Mouse (Mus musculus): ENCODE measurements around the gene Rasgrf1. TPM values are rescaled to one million over a fixed set of nuclear protein-coding genes. Genes with fewer than 3 reads are reported as not detected.

Gene Rasgrf1
- polyA plus RNA-seq, 1 experiment from 2014 or later, result 0.27 TPM

DNA sequence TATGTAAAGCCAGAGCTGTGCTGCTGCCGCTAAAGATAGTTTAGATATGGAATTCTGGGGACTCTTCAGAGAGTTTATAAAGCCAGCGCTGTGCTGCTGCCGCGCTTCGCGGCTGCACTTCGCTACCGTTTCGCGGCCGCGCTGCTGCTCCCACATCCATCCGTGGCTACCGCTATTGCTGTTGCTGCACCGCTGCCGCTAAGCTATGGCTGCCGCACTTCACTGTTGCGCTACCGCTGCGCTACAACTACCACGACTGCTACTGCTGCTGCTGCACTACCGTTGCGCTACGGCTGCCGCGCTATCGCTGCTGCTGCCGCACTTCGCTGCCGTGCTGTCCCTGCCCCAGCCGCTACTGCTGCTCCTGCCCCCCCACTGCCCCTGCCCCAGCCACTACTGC, 30.1 kb upstream of the Rasgrf1 start:
- Histone ChIP-seq H3K27ac (replicated peaks) (no peak overlapping the region), H3K4me2 (replicated peaks) (peak overlapping the region; percentile 42), H3K27me3 (peaks cover 62% of the 10 kb centered on the region), H3K36me3 (no peaks in the 10 kb centered on the region), H3K9me3 (peaks cover 11% of the 10 kb centered on the region), H3K4me1 (no peaks in the 10 kb centered on the region), H3K9ac (replicated peaks) (no peak overlapping the region), H3K4me3 (peak overlapping the region; percentile 26)
- 57% methylated on average over 31 of the region's 31 CpGs for WGBS
- peak; percentile 80 for ATAC-seq (ENCODE audit: low FRiP score, low read depth)

- no peak overlapping the region for H3K4me2 ChIP-seq (replicated peaks)
- no peak overlapping the region for H3K9ac ChIP-seq (replicated peaks)
- no peak overlapping the region for H3K4me3 ChIP-seq
- no peak overlapping the region for H3K27ac ChIP-seq (replicated peaks)
- WGBS, result 49% methylated on average over 7 of the region's 7 CpGs
- peaks cover 11% of the 10 kb centered on the region for H3K9me3 ChIP-seq
- H3K4me1 ChIP-seq, result no peaks in the 10 kb centered on the region
- H3K36me3 ChIP-seq, result no peaks in the 10 kb centered on the region
- ATAC-seq (ENCODE audit: low FRiP score, low read depth), result no peak
- H3K27me3 ChIP-seq, result peaks cover 69% of the 10 kb centered on the region
Measured at GRCm38 (mm10) chr9:89881552-89881951, 28.2 kb upstream of the Rasgrf1 start.

DNA sequence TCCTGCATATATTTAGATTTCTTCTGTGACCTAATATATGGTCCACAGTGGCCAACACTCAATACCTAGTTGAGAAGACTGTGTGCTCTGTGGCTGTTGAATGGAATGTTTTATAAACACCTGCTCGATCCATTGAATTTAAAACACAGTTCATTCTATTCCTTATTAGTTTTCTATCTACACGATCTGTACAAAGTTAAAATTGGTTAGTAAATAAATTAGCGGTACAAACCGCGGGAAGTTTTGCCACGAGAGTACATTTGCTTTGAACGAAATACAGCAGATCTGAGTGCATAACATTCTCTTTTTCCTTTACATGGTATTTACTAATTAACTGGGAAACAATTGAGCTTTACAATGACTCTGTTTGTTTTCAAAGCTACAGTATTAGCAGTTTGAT, 27.1 kb upstream of the Rasgrf1 start:
- peaks cover 11% of the 10 kb centered on the region for H3K9me3 ChIP-seq
- no peak overlapping the region for H3K9ac ChIP-seq (replicated peaks)
- ATAC-seq (ENCODE audit: low FRiP score, low read depth), result no peak
- no peak overlapping the region for H3K27ac ChIP-seq (replicated peaks)
- no peak overlapping the region for H3K4me3 ChIP-seq
- WGBS, result 49% methylated on average over 7 of the region's 7 CpGs
- H3K4me2 ChIP-seq (replicated peaks), result no peak overlapping the region
- no peaks in the 10 kb centered on the region for H3K36me3 ChIP-seq
- H3K27me3 ChIP-seq, result peaks cover 69% of the 10 kb centered on the region
- no peaks in the 10 kb centered on the region for H3K4me1 ChIP-seq

GRCm38 (mm10) chr9:89885701-89886218, 23.9 kb upstream of the Rasgrf1 start:
- 40% methylated on average over 7 of the region's 7 CpGs for WGBS
- H3K4me3 ChIP-seq, result no peak overlapping the region
- H3K9ac ChIP-seq (replicated peaks), result no peak overlapping the region
- no peaks in the 10 kb centered on the region for H3K36me3 ChIP-seq
- H3K27me3 ChIP-seq, result peaks cover 48% of the 10 kb centered on the region
- no peak overlapping the region for H3K27ac ChIP-seq (replicated peaks)
- H3K4me1 ChIP-seq, result no peaks in the 10 kb centered on the region
- H3K4me2 ChIP-seq (replicated peaks), result no peak overlapping the region
- no peak for ATAC-seq (ENCODE audit: low FRiP score, low read depth)
- H3K9me3 ChIP-seq, result no peaks in the 10 kb centered on the region; the same call in 1 of the 2 replicates

- no peaks in the 10 kb centered on the region for H3K4me1 ChIP-seq
- no peak overlapping the region for H3K4me2 ChIP-seq (replicated peaks)
- H3K27me3 ChIP-seq, result peaks cover 8% of the 10 kb centered on the region
- H3K9me3 ChIP-seq, result no peaks in the 10 kb centered on the region
- H3K27ac ChIP-seq (replicated peaks), result no peak overlapping the region
- H3K36me3 ChIP-seq, result no peaks in the 10 kb centered on the region
- H3K4me3 ChIP-seq, result no peak overlapping the region
- 76% methylated on average over 10 of the region's 10 CpGs for WGBS
- no peak for ATAC-seq (ENCODE audit: low FRiP score, low read depth)
- no peak overlapping the region for H3K9ac ChIP-seq (replicated peaks)
Measured at GRCm38 (mm10) chr9:89891534-89892293, 18.0 kb upstream of the Rasgrf1 start.

- WGBS, result 91% methylated on average over 5 of the region's 5 CpGs
- no peaks in the 10 kb centered on the region; the same call in 1 of the 2 replicates for H3K27me3 ChIP-seq
- no peak for ATAC-seq (ENCODE audit: low FRiP score, low read depth)
- no peak overlapping the region for H3K4me2 ChIP-seq (replicated peaks)
- no peak overlapping the region for H3K27ac ChIP-seq (replicated peaks)
- no peak overlapping the region for H3K9ac ChIP-seq (replicated peaks)
- H3K4me3 ChIP-seq, result no peak overlapping the region
- no peaks in the 10 kb centered on the region for H3K4me1 ChIP-seq
- H3K9me3 ChIP-seq, result no peaks in the 10 kb centered on the region
- H3K36me3 ChIP-seq, result no peaks in the 10 kb centered on the region
Measured at GRCm38 (mm10) chr9:89892540-89893188, 17.0 kb upstream of the Rasgrf1 start.

- H3K9ac ChIP-seq (replicated peaks), result no peak overlapping the region
- H3K4me1 ChIP-seq, result no peaks in the 10 kb centered on the region
- WGBS, result 25% methylated on average over 14 of the region's 14 CpGs
- no peak overlapping the region for H3K4me2 ChIP-seq (replicated peaks)
- no peak overlapping the region for H3K27ac ChIP-seq (replicated peaks)
- H3K27me3 ChIP-seq, result peaks cover 7% of the 10 kb centered on the region; the same call in 1 of the 2 replicates
- no peak for ATAC-seq (ENCODE audit: low FRiP score, low read depth)
- no peaks in the 10 kb centered on the region for H3K36me3 ChIP-seq
- no peak overlapping the region for H3K4me3 ChIP-seq
- no peaks in the 10 kb centered on the region for H3K9me3 ChIP-seq
Measured at GRCm38 (mm10) chr9:89900111-89900824, 9.4 kb upstream of the Rasgrf1 start.

GRCm38 (mm10) chr9:89901184-89901583, 8.5 kb upstream of the Rasgrf1 start:
- WGBS, result 75% methylated on average over 4 of the region's 4 CpGs
- Histone ChIP-seq H3K4me2 (replicated peaks) (no peak overlapping the region), H3K9ac (replicated peaks) (no peak overlapping the region), H3K27me3 (peaks cover 16% of the 10 kb centered on the region), H3K27ac (replicated peaks) (no peak overlapping the region), H3K9me3 (no peaks in the 10 kb centered on the region), H3K4me3 (no peak overlapping the region), H3K4me1 (no peaks in the 10 kb centered on the region), H3K36me3 (no peaks in the 10 kb centered on the region)
- no peak for ATAC-seq (ENCODE audit: low FRiP score, low read depth)

DNA sequence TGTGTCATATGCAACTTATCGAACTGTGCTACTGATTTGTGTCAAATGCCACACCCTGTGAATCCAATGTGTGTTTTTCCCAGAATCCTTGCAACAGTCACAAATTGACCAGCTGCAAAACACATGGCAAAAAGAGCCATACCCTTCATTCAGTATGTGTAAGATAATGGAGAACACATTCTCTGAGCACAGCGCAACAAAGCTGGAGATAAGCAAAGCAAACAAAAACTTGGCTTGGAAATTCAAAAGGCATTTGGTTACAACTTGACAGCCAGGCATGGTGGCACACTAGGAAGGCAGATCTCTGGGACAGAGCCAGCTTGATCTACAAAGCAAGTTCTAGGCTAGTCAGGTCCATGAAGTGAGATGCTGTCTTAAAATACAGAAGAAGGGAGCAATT, 6.9 kb upstream of the Rasgrf1 start:
- Histone ChIP-seq H3K4me3 (no peak overlapping the region), H3K4me2 (replicated peaks) (no peak overlapping the region), H3K36me3 (no peaks in the 10 kb centered on the region), H3K4me1 (no peaks in the 10 kb centered on the region), H3K27ac (replicated peaks) (no peak overlapping the region), H3K9me3 (no peaks in the 10 kb centered on the region), H3K27me3 (peaks cover 32% of the 10 kb centered on the region), H3K9ac (replicated peaks) (no peak overlapping the region)
- WGBS, result 73% methylated on average over 2 of the region's 2 CpGs
- ATAC-seq (ENCODE audit: low FRiP score, low read depth), result no peak

GRCm38 (mm10) chr9:89906645-89907044, 3.1 kb upstream of the Rasgrf1 start:
- Histone ChIP-seq H3K9me3 (no peaks in the 10 kb centered on the region), H3K36me3 (no peaks in the 10 kb centered on the region), H3K9ac (replicated peaks) (no peak overlapping the region), H3K4me2 (replicated peaks) (no peak overlapping the region), H3K4me1 (peaks cover 20% of the 10 kb centered on the region), H3K27ac (replicated peaks) (no peak overlapping the region), H3K4me3 (no peak overlapping the region), H3K27me3 (peaks cover 65% of the 10 kb centered on the region)
- ATAC-seq (ENCODE audit: low FRiP score, low read depth), result no peak

- Histone ChIP-seq H3K27ac (replicated peaks) (no peak overlapping the region), H3K36me3 (no peaks in the 10 kb centered on the region), H3K9me3 (no peaks in the 10 kb centered on the region), H3K4me3 (peak overlapping the region; percentile 52; the same call in 1 of the 2 replicates), H3K9ac (replicated peaks) (no peak overlapping the region), H3K4me2 (replicated peaks) (peak overlapping the region; percentile 83), H3K4me1 (peaks cover 20% of the 10 kb centered on the region), H3K27me3 (peaks cover 76% of the 10 kb centered on the region)
- ATAC-seq (ENCODE audit: low FRiP score, low read depth), result no peak
Measured at GRCm38 (mm10) chr9:89907941-89908340, 1.8 kb upstream of the Rasgrf1 start.

DNA sequence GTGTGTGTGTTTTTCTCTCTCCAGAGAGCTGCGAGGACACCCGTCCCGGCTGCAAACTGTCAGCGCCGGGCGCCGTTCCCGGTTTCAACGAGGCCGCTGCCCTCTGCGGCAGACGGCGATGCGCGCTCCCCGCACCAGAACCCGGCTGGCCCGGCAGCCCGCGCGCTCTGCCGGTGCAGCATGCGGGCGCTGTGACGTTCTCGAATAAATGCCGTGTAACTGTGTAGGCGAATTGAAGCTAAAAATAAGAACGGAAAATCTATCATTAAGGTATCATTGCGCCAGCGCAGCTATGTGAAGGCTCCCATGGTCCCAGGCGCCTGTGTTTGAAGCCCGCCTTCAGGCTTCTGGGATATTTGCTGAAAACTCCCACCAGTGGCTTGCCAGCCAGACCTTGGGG, 1.1 kb upstream of the Rasgrf1 start:
- WGBS, result under 1% methylated on average over 29 of the region's 33 CpGs
- Histone ChIP-seq H3K27me3 (peaks cover 82% of the 10 kb centered on the region), H3K36me3 (no peaks in the 10 kb centered on the region), H3K4me1 (peaks cover 20% of the 10 kb centered on the region), H3K9ac (replicated peaks) (no peak overlapping the region), H3K9me3 (no peaks in the 10 kb centered on the region), H3K4me2 (replicated peaks) (peak overlapping the region; percentile 83), H3K4me3 (peak overlapping the region; percentile 52), H3K27ac (replicated peaks) (no peak overlapping the region)
- no peak for ATAC-seq (ENCODE audit: low FRiP score, low read depth)
